Comparison of ENCODE assay signal across 11 mouse cellular contexts in the genomic region with DNA sequence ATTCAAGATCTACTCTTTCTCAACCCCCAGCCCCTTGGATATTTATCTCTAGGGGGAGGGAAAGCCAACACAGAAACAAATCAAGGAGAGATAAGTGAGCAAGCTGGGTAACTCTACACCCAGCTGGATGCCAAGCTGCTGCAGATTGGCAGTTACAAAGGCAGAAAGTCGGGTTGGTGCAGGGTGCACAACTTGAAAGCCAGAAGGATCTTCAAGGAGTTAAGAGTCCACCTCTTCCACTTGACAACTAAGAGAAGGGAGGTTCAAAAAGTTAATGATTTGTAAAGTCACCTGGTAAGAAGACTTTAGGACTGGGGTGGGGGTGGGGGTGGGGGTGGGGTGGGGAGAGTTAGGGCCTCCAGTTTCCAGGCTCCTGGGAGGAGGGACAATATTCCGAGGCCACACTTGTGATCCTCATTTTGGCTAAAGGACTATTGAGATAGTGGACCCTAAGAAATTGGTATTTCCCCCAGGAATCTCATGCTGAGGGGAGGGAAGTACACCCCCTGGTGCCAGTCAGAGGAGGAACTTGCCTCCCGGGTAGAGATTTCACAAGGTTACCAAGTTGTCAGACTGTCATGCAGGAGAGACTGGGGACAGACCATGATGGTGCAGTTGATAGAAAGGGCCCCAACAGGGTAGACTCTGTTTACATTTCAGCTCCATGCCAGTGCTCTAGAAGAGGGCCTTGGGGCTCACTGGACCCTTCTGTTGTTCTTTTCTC.
DNase-seq lines count a peak whose midpoint lies in the region; ATAC-seq and TF ChIP-seq lines count a peak whose summit lies in the region.
"Had no signal": no experiment of that assay in that cellular context is flagged by ENCODE, and none has a peak within 500 bp of the region (broad histone marks: within the 10 kb centered on the region; RNA-seq: fewer than 3 reads in every experiment).

No protein-coding gene starts in this region.

- WGBS in heart, embryonic 13.5 days, result 37% methylated on average over 3 of the region's 3 CpGs
- WGBS in heart, embryonic 11.5 days (ENCODE audit: insufficient replicate concordance), result 13% methylated on average over 3 of the region's 3 CpGs
- WGBS in intestine, embryonic 16.5 days, result 33% methylated on average over 3 of the region's 3 CpGs
- 18% methylated on average over 3 of the region's 3 CpGs for WGBS in small intestine, adult 2 months
- 65% methylated on average over 3 of the region's 3 CpGs for WGBS in hindbrain, embryonic 16.5 days
- WGBS in forebrain, embryonic 10.5 days, result 70% methylated on average over 3 of the region's 3 CpGs

- DNase-seq in kidney, postnatal 14 days, result peak; percentile 60
- no peak for DNase-seq in cerebellum, postnatal 25 days
- no peak for DNase-seq in forebrain, embryonic 10.5 days (ENCODE audit: extremely low spot score, low spot score)
- DNase-seq: spleen, adult 18-20 months had no signal

- no peak overlapping the region for H3K4me3 ChIP-seq in heart, embryonic 13.5 days
- H3K4me3 ChIP-seq in heart, embryonic 11.5 days (ENCODE audit: low read depth, low read length), result no peak overlapping the region
- H3K4me3 ChIP-seq in intestine, embryonic 16.5 days (ENCODE audit: low read length), result peak overlapping the region; percentile 12; the same call in 1 of the 2 replicates
- peak overlapping the region; percentile 13; the same call in 1 of the 2 replicates for H3K4me3 ChIP-seq in small intestine, adult 2 months (ENCODE audit: low read depth, low read length)
- H3K4me3 ChIP-seq in hindbrain, embryonic 16.5 days (ENCODE audit: low read length), result no peak overlapping the region
- H3K4me3 ChIP-seq in forebrain, embryonic 10.5 days, result no peak overlapping the region
- H3K4me3 ChIP-seq: megakaryocyte, embryonic 14.5 days had no signal

- peaks cover 94% of the 10 kb centered on the region for H3K4me1 ChIP-seq in heart, embryonic 13.5 days
- H3K4me1 ChIP-seq in heart, embryonic 11.5 days (ENCODE audit: control insufficient read depth, insufficient read depth, low read length), result peaks cover 49% of the 10 kb centered on the region
- peaks cover 51% of the 10 kb centered on the region for H3K4me1 ChIP-seq in intestine, embryonic 16.5 days (ENCODE audit: control insufficient read depth, insufficient read depth, low read length)
- H3K4me1 ChIP-seq in small intestine, adult 2 months (ENCODE audit: control insufficient read depth, insufficient read depth, insufficient read length, low read length), result peaks cover 36% of the 10 kb centered on the region
- H3K4me1 ChIP-seq in hindbrain, embryonic 16.5 days (ENCODE audit: control insufficient read depth, insufficient read depth, low read depth, low read length), result peaks cover 3% of the 10 kb centered on the region
- H3K4me1 ChIP-seq in forebrain, embryonic 10.5 days, result peaks cover 35% of the 10 kb centered on the region
- H3K4me1 ChIP-seq: megakaryocyte, embryonic 14.5 days had no signal

- H3K36me3 ChIP-seq in heart, embryonic 13.5 days, result peaks cover 16% of the 10 kb centered on the region
- H3K36me3 ChIP-seq in heart, embryonic 11.5 days (ENCODE audit: control insufficient read depth, insufficient read depth, low read length), result no peaks in the 10 kb centered on the region
- H3K36me3 ChIP-seq in intestine, embryonic 16.5 days (ENCODE audit: control insufficient read depth, insufficient read depth, low read length), result 0 out of 2 replicates have a peak, but pooled peaks cover 4% of the 10 kb centered on the region
- peaks cover 17% of the 10 kb centered on the region for H3K36me3 ChIP-seq in small intestine, adult 2 months (ENCODE audit: control insufficient read depth, insufficient read depth, low read length)
- H3K36me3 ChIP-seq in hindbrain, embryonic 16.5 days (ENCODE audit: control insufficient read depth, insufficient read depth, low read length), result 0 out of 2 replicates have a peak, but pooled peaks cover 2% of the 10 kb centered on the region
- peaks cover 57% of the 10 kb centered on the region for H3K36me3 ChIP-seq in forebrain, embryonic 10.5 days (replicated peaks)

- H3K4me2 ChIP-seq in heart, embryonic 13.5 days, result no peak overlapping the region
- no peak overlapping the region for H3K4me2 ChIP-seq in heart, embryonic 11.5 days
- peak overlapping the region; percentile 43 for H3K4me2 ChIP-seq in intestine, embryonic 16.5 days (ENCODE audit: low read depth, low read length)
- no peak overlapping the region for H3K4me2 ChIP-seq in hindbrain, embryonic 16.5 days (ENCODE audit: low read length)

- 0 out of 2 replicates have a peak overlapping the region, but pooled peaks have one; percentile 26 for H3K27ac ChIP-seq in heart, embryonic 13.5 days (replicated peaks)
- H3K27ac ChIP-seq in heart, embryonic 11.5 days (ENCODE audit: low read depth, low read length), result no peak overlapping the region
- peak overlapping the region; percentile 94 for H3K27ac ChIP-seq in intestine, embryonic 16.5 days (ENCODE audit: low read length)
- peak overlapping the region; percentile 99 for H3K27ac ChIP-seq in small intestine, adult 2 months (ENCODE audit: insufficient read depth, low read depth, low read length)
- H3K27ac ChIP-seq in hindbrain, embryonic 16.5 days (ENCODE audit: low read depth, low read length), result no peak overlapping the region
- no peak overlapping the region for H3K27ac ChIP-seq in forebrain, embryonic 10.5 days
- H3K27ac ChIP-seq: hindbrain, postnatal 0 days had no signal

- no peaks in the 10 kb centered on the region for H3K9me3 ChIP-seq in heart, embryonic 13.5 days
- H3K9me3 ChIP-seq in heart, embryonic 11.5 days (replicated peaks; ENCODE audit: control insufficient read depth, low read length), result no peaks in the 10 kb centered on the region
- H3K9me3 ChIP-seq in intestine, embryonic 16.5 days (ENCODE audit: control insufficient read depth, low read length), result no peaks in the 10 kb centered on the region
- no peaks in the 10 kb centered on the region for H3K9me3 ChIP-seq in hindbrain, embryonic 16.5 days (ENCODE audit: control insufficient read depth, low read length)
- H3K9me3 ChIP-seq in forebrain, embryonic 10.5 days, result no peaks in the 10 kb centered on the region
- H3K9me3 ChIP-seq: megakaryocyte, embryonic 14.5 days had no signal

- TF ChIP-seq POLR2A in small intestine, adult 2 months (IDR thresholded peaks at IDR 0.05; ENCODE audit: low read depth, low read length), result no peak

- H3K27me3 ChIP-seq in heart, embryonic 13.5 days (replicated peaks), result no peaks in the 10 kb centered on the region
- H3K27me3 ChIP-seq in heart, embryonic 11.5 days (ENCODE audit: control insufficient read depth, insufficient read depth, low read length), result no peaks in the 10 kb centered on the region
- no peaks in the 10 kb centered on the region for H3K27me3 ChIP-seq in intestine, embryonic 16.5 days (replicated peaks; ENCODE audit: control insufficient read depth, insufficient read depth, low read length)
- no peaks in the 10 kb centered on the region for H3K27me3 ChIP-seq in small intestine, adult 2 months (ENCODE audit: control insufficient read depth, insufficient read depth, low read length)
- no peaks in the 10 kb centered on the region for H3K27me3 ChIP-seq in hindbrain, embryonic 16.5 days (replicated peaks; ENCODE audit: control insufficient read depth, insufficient read depth, low read length)
- no peaks in the 10 kb centered on the region for H3K27me3 ChIP-seq in forebrain, embryonic 10.5 days (ENCODE audit: poor library complexity, severe bottlenecking)
- H3K27me3 ChIP-seq: megakaryocyte, embryonic 14.5 days had no signal

- H3K9ac ChIP-seq in heart, embryonic 13.5 days, result no peak overlapping the region
- no peak overlapping the region for H3K9ac ChIP-seq in heart, embryonic 11.5 days (ENCODE audit: low read depth, low read length)
- H3K9ac ChIP-seq in intestine, embryonic 16.5 days (ENCODE audit: low read depth, low read length), result 0 out of 2 replicates have a peak overlapping the region, but pooled peaks have one; percentile 16
- no peak overlapping the region for H3K9ac ChIP-seq in hindbrain, embryonic 16.5 days (ENCODE audit: low read depth, low read length)

- ATAC-seq in heart, embryonic 13.5 days (ENCODE audit: extremely low read depth, insufficient number of reproducible peaks, low FRiP score, low TSS enrichment), result no peak
- ATAC-seq in heart, embryonic 11.5 days (replicated peaks; ENCODE audit: insufficient number of reproducible peaks, low FRiP score, low TSS enrichment), result no peak
- ATAC-seq in intestine, embryonic 16.5 days, result peak; percentile 74
- ATAC-seq in hindbrain, embryonic 16.5 days, result no peak
- ATAC-seq: hindbrain, postnatal 0 days had no signal

- no peak for TF ChIP-seq CTCF in small intestine, adult 2 months (IDR thresholded peaks at IDR 0.05; ENCODE audit: extremely low read depth, insufficient read length, insufficient replicate concordance, low read depth, low read length)

Comparison
In these comparisons a context has a peak if more than half of its experiments do, and no peak if none do; other contexts are left out.
1. H3K27ac ChIP-seq: peak in heart, embryonic 13.5 days (single experiment), intestine, embryonic 16.5 days (single experiment) and small intestine, adult 2 months (single experiment); none in heart, embryonic 11.5 days (single experiment), hindbrain, embryonic 16.5 days (single experiment) and forebrain, embryonic 10.5 days (single experiment).
2. H3K4me3 ChIP-seq: peak in intestine, embryonic 16.5 days (single experiment) and small intestine, adult 2 months (single experiment); none in heart, embryonic 13.5 days (single experiment), heart, embryonic 11.5 days (single experiment), hindbrain, embryonic 16.5 days (single experiment) and forebrain, embryonic 10.5 days (single experiment).